Mouse (Mus musculus): ENCODE measurements around the gene Adcy6.
"Not testable (repeated sequence)": the region's sequence is repeated elsewhere in the genome, so short reads cannot be mapped to it uniquely, and the experiment has no call there.

Adcy6 gene

DNA sequence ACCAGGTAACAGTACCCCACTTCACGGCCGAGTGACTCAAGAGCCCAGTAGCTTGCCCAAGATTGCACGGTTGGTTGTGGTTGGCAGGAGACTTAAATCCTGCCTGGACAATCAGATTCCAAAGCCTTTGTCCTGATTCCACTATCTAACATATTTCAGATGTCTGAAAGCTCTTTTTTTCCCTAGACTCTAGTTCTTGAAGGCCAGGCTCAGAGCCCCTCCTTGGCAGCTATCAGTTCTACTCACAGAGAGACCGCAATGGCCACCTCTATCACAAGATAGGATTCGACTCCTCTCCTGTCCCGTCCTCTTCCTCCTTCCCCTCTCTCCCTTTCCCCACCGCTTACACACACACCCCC is 8.1 kb downstream of the Adcy6 start:
- DNase-seq (ENCODE audit: low read depth), result no peak

DNA sequence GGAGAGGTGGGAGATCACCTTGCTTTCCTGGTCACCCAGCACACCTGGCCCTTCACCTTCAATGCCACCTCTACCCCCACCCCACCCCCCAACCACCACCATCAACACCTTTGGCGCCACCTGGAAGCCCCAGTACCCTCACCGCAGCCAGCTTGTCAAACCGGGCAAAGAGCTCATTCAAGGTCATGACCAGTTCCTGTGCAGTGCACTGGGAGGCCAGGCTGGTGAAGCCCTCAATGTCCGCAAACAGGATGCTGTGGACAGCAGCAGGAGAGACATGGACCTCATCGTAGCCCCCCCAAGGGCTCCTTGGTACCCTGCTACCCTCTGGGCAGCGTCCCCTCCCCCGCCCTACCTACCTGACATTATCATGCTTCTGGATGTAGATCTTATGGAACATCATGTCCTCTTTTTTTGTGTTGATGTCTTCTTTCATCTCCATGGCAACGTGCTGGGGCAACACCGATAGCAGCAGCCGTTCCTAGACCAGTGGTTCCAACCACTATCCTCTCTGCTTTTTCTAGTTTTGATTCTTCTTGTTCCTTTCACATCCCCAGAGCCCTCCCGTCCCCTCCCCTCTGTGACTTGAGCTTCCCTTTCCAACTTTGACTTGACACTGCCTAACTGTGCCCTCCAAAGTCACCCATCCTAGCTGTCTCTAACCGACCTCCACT is 9.7 kb downstream of the Adcy6 start:
- DNase-seq (ENCODE audit: low read depth), result no peak

DNA sequence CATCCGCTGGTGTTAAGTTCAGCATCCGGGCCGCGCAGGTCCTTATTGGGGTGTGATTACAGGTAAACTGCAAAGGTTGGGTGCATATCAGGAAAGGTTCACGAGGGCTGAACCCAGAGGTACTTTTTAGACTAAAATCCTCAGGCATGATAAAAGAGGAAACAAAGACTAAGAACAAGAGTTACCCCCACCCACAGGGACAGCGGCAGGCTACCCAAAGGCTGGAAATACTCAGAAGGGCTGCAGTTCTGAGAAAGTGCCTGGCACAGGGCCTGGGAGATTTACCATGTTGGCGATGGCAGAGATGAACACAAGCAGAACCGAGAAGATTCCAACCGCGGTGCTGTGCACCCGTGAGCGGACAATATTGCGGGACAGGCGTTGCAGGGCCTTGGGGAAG is 13.3 kb downstream of the Adcy6 start:
- no peak for DNase-seq (ENCODE audit: low read depth)

DNA sequence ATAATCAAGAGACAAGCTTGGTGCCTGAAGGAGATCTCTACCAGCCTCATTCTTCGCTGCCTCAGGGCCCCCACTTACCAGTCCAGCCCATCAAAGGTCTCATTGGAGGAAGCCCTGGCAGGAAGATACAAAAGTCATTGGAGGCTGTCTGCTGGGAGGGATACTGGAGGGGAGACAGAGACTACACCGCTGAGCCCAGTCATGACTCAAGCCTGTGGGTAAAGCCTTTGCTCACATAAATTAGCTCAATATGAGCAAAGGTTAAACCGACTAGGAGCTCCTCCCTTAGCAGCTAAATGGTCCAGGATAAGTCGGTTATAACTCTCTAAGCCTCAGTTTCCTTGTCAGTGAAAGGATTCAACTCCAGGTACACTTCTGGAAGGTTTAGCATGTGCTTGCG is 14.8 kb downstream of the Adcy6 start:
- DNase-seq (ENCODE audit: low read depth), result no peak

DNA sequence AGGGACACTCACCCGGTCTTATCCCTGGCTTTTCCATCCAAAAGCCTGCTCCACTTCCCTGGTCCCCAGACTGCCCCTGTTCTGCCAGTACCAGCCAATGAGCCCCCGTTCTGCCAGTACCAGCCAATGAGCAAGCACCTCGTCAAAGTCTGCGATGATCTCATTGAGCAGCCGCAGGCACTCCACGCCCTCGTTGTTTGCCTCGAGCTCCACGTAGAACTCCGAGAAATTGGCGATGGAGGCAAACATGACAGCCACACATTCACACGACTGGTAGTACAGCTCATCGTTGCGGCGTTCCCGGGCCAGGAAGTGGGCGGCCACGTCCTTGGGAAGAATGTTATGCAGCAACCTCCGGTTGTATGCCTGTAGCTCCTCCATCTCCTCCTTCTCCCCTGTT is 15.7 kb downstream of the Adcy6 start:
- DNase-seq (ENCODE audit: low read depth), result no peak

DNA sequence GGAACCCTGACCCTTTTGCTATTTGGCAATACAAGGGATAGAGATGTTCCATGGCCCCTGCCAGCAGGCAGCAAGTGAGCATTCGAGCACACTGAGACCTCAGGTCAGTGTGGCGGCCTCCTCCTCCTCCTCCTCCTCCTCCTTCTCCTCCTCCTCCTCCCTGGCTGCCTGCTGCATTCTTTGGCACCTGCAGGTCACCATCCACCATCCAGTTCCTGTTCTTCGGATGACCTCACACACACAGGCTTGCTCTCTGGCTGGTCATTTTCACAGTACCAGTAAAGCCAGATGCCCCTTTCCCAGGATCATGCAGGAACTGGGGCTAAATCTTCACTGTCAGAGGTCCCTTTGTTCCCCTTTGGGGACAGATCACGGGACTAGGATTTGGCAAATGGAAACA is 18.5 kb downstream of the Adcy6 start:
- DNase-seq (ENCODE audit: low read depth), result no peak

DNA sequence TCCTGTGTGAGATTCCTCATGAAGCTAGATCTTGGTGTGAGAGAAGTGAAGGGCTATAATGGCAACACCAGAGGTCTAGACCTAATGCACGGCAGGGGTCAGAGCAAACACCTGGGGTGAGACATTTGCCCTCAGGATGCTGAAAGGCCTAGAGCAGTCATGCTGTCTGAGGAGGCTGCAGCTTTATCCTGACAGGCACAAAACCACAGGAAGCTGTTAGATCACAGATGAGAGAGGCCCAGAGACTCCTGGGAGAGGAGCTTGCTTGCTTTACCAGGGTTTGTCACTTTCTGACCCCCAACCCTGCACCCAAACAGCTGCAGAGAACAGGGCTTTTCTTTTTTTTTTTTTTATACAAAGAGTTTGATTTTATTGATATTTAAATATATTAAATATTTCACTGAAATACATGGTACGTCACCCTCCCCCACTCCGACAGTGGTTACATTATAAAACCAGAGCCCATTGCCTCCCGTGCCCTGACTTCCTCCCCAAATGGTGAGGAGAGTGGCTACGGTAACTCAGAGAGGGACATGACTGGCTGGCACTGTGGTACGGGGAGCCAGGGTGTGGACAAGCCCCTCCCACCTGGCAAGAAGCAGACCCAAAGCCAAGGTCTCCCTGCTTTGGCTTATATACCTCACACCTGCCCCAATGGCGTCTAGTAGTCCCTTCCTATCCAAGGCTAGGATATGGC is 20.1 kb downstream of the Adcy6 start:
- DNase-seq (ENCODE audit: low read depth), result no peak

DNA sequence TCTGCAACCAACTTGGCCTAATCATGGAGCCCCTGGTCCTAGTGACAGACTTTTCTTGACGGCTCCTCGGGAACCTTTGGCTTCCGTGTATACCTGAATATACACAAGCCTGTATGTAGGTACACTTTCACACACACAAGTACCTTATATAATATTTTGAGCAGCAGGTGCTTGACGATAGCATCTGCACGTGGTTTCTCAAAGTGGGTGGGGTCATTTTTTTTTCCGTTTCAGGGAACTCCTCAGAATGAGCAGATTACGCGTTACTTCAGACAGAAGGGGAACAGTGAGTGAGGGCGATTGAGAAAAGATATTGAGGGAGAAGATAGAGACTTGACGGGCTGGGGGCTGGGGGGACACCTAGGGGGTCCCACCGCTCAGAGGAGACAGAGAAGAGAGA is 22.1 kb downstream of the Adcy6 start:
- peak; percentile 64 for DNase-seq (ENCODE audit: low read depth)

DNA sequence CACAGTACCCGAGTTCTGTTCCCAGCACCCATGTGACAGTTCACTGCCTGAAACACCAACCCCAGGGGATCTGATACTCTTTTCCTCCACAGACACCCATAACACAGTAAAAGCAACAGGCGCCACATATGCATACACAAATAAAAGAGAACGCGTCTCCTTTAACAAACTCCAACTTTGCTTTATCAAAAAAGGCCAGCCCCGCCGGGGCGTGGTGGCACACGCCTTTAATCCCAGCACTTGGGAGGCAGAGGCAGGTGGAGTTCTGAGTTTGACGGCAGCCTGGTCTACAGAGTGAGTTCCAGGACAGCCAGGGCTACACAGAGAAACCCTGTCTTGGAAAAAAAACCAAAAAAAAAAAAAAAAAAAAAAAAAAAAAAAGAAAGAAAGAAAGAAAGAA is 23.7 kb downstream of the Adcy6 start:
- not testable (repeated sequence) for DNase-seq (ENCODE audit: low read depth)

DNA sequence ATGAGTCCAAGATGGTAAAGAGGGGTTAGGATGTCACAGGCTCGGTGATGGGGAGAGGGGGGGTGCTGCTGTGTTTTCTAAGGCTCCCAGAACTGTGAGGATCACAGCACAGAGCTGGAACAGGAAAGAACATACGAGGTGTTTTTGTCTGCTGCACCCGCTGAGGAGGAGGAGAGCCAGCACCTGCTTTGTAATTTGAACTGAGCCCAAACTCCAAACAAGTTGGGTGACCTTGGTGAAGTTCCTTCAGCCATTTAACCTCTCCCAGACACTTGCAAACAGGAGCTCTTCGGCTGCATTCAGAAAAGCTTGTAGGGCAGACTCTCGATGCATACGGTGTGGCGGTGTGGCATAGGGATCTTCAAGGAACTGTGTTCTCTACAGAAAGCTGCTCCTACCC is 24.5 kb downstream of the Adcy6 start:
- DNase-seq (ENCODE audit: low read depth), result no peak

DNA sequence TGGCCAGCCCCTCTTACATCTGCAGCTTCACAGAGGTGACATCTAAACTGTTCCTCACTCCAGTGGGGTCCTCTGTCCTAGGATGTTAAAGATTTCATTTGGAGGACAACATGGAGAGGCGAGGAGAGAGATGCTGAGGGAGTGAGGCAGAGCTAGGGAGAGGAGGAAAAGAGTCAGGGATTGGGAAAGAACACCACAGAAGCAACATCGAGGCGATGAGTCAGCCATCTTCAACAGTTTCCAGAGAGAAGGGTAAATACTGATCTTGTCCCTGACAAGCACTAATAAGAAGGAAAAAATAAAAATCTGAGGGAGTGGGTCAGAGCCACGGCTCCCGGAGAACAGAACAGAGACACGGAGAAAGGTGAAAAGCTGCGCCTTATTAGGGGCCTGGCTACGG is 26.9 kb downstream of the Adcy6 start:
- DNase-seq (ENCODE audit: low read depth), result no peak

DNA sequence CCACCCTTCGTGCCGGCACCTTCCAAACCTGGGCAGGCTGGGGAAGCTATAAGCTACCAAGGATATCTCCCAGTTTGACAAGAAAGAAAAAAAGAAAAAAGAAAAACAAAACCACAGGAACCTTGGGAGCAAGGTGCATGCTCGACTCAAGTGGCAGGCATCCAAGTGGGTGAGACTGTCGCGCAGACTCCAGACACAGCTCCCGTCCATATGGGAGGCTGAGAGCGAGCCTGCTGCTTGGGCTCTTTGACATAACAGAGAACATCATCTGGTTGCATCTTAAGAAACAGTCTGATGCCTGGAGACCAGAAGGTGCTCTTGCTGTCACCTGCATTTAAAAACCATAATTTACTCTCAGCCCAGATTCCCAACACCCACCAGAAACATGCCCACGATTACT is 27.5 kb downstream of the Adcy6 start:
- DNase-seq (ENCODE audit: low read depth), result no peak

DNA sequence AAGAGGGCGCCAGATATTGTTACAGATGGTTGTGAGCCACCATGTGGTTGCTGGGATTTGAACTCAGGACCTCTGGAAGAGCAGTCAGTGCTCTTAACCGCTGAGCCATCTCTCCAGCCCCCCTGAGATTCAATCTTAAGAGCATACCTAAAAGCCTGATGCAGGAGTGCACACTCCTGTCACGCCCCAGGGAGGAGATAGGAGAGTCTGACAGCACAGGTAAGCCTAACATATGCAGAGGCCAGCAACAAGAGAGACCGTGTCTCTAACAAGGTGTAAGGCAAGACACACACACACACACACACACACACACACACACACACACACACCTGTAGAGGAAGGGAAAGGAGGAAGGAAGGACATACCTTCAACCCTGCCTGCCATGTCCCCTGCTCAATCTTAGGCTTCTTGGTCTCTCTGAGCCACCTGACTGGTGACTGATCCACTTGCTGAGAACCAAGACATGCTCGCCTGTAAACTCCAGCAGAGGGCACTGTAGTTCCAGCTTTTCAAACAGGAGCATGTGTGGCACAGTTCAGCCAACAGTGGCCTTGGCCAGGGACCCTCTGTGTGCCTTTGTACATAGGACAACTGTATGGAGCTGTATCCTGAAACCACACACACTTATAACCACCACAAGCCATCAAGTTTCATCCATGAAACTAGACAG is 29.9 kb downstream of the Adcy6 start:
- DNase-seq (ENCODE audit: low read depth), result peak; percentile 89

DNA sequence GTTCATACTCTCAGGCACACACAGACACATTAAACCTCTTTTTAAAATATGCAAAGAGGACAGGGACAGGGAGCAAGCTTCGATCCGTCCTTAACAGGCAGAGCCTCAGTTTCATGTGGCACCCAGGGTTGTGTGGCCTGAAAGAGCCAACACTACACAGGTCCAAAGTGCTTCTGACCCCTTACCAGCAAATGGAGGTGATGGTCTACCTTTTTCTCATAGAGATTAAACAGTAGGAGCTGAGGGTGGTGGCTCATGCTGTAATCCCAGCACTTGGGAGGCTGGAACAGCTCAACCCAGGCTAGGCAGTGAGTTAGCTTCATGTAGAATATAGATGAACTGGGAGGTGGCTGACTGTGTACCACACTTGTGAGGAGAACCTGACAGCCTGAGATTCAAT is 30.6 kb downstream of the Adcy6 start:
- DNase-seq (ENCODE audit: low read depth), result no peak

DNA sequence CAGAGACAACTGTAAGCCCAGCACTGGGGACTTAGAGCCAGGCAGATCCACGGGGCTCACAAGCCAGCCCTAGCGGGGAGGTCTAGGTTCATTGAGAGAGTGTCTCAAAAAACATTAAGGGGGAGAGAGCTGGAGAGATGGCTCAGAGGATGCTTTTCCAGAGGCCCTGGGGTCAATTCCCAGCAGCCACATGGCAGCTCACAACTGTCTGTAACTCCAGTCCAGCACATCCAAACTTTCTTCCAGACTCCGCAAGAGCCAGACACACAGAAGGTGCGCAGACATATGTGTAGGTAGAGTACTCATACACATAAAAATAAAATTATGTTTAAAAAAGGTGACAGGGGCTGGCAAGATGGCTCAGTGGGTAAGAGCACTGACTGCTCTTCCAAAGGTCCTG is 36.6 kb downstream of the Adcy6 start:
- no peak for DNase-seq (ENCODE audit: low read depth)

DNA sequence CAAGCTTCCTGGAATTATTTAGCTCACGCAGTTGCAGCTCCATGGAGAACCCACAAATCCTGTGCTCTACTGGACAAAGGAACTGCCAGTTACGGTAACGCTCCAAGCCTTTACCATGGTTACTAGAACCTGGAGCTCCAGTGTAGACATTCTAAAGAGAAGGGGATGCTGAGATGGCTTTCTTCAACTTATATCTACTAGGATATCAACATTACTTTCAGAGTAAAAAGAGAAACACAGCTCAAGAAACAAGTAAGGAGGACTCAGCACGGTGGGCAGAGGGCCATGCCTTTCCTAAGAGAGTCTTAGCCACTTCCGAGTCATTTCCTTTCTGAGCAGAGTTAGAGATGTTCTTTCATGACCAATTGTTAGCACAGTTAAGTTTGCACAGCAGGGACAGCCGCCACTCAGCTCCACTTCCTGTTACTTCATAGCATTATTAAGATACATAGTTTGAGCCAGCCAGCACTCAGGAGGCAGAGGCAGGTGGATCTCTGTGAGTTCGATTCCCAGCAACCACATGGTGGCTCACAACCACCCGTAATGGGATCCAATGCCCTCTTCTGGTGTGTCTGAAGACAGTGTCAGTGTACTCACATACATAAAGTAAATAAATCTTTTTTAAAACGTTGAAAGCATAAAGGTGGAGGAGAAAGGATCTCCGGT is 38.9 kb downstream of the Adcy6 start, which contains the start of the genes Ccnt1 and 4930415O20Rik:
Gene Ccnt1 (minus strand): TSS at position 51 of the 666 bp plus-strand sequence.
Gene 4930415O20Rik (plus strand): TSS at position 132 of the 666 bp plus-strand sequence.
- peak; percentile 34 for DNase-seq (ENCODE audit: low read depth)

DNA sequence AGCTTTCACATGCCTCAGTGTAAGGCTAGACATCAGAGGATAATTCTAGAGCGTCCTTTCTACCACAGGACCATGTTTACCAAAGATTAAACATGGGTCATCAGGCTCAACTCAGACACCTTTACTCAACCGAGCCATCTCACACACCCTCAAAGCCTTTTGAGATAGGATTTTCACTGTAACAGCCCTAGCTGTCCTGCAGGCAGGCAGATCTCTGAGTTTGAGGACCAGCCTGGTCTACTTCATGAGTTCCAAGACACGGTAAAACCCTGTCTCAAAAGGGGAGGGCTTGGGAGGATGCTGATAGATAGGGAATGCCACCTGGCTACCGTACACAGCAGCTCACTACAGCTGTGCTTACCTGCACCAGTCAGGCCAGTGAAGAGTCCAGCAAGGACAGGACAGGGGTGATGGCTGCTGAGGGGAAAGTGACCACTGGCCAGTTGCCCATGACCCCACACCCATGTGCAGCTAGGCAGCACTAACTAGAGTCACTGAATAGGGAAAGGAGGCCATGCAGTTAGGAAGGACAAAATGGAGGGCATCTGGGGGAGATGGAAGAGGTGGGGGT is 40.0 kb downstream of the Adcy6 start:
- no peak for DNase-seq (ENCODE audit: low read depth)

DNA sequence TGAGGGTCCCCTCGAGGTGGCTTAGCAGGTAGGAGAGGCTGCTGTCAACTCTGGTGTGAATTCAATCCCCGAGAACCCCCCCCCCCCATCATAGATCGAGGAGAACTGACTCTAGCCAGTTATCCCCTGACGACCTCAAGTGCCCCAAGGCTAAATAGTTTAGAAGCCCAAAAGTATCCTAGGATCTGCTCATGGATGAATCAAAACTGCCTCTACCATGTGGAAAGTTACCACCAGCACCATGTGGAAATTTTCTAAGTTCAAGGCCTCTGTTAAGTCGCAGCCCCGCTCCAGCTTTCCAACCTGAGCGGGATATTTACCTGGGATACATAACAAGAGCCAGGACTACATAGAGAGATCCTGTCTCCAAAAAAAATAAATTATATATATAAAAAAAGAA is 40.7 kb downstream of the Adcy6 start:
- no peak for DNase-seq (ENCODE audit: low read depth)

DNA sequence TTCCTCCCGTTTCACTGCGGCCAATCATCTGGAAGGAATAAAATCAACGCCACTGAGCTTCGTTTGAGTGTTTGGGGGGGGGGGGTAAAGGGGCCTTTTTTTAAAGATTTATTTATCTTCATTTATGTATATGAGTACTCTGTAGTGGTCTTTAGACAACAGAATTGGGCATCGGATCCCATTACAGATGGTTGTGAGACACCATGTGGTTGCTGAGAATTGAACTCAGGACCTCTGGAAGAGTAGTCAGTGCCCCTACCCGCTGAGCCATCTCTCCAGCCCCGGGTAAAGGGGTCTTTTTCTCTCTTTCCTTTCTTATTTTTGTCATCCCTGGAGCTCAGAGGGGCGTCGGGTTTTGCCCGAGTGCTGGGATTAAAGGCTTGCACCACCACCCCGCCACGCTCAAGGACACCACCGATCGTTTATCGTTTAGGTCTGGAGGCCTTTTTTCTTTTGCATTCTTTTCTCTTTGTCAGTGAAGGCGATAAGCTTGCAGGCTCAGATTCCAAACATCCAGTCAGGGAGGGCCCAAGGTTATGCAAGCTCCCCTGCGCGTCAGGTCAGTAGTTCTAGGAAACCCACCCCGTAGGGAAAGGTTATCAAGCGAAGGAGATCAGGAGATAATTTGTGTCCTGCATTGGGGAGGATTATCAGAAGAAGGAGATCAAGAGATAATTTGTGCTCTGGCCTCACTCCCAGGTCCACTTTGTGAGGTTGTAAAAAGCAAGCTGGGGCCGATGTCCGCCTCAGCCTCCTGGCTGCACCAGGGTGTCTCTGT is 41.4 kb downstream of the Adcy6 start:
- DNase-seq (ENCODE audit: low read depth), result peak; percentile 43

DNA sequence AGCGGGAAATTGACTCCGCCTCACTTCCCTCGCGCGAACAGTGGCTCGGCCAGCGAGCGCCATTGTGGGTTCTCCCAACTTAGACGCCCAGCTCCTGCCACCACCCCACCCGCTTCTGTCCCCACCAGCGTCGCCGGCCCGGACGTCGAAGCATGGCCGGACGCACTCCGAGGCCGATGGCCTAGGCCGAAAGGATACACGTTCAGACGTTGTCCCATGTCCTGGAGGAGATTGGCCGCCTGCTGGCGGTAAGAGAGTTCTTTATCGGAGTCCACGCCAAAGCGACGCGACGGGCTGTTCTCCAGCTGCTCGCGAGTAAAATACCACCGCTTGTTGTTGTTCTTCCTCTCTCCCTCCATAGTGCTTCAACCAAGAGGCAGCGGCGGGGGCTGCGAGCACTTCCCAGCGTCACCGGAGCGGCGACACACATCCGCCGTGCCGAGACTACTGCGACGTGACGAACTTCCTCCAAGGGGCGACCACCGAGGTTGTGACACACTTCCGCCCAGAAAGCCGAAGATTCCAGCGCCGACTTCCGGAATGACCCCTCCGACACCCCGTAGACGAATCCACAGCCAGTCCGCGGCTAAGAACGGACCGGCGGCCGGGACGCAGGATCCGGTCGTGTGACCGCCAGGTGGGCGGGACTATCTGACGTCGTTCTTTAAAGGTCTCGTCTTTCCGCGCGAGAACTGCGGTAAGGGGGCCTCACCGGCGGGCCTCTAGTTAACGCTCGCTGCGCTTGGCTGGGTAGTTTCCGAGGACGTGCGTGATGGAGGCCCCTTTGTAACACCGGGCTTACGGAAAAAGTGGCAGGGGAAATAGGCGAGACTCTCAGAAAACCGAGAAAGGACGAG is 42.4 kb downstream of the Adcy6 start:
- DNase-seq (ENCODE audit: low read depth), result peak; percentile 100

DNA sequence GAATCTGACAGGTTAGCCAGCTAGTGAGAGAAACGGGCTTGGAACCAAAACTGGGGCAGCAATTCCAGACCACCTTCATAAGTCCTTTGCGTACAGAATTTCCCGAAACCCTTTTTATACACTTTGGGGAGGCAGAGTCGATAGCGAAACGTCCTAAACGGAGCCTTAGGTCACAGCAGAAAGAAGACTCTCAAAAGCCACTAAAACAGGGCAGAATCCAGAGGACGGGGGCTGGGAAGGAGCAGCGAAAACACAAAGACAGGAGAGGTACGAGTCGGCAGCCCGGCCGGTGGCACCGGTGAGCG is 43.0 kb downstream of the Adcy6 start:
- DNase-seq (ENCODE audit: low read depth), result no peak

Measured in induced T-regulatory cell, adult 2 months (primary cell).